Mouse (Mus musculus) kidney, postnatal 0 days (tissue): ENCODE measurements around the gene Pgap2. TPM values are rescaled to one million over a fixed set of nuclear protein-coding genes. Genes with fewer than 3 reads are reported as not detected.

Experiments
- ATAC-seq: fragments of 200-750 bp; cut with Nextera tagmentation; replicated peaks from 2 replicates; pipeline ENCODE4 v1.8.0; 2017; ENCODE audit warnings: low read depth, moderate number of reproducible peaks, moderate TSS enrichment, moderate library complexity; ENCODE audit not compliant: low FRiP score
- DNase-seq: peaks from one replicate; pipeline ENCODE4 v3.0.0-alpha.2; 2016; ENCODE audit warnings: low spot score
- H3K27ac ChIP-seq: fragments of 300-500 bp; sonication (generic); 2 replicates; pipeline ENCODE4 v1.5.1; 2014; ENCODE audit warnings: mild to moderate bottlenecking
- H3K27me3 ChIP-seq: fragments of 300-500 bp; sonication (generic); 2 replicates; pipeline ENCODE4 v1.6.1; 2014; ENCODE audit warnings: low read length, mixed read lengths; ENCODE audit not compliant: insufficient read depth
- H3K36me3 ChIP-seq: fragments of 300-500 bp; sonication (generic); 2 replicates; pipeline ENCODE4 v1.6.1; 2014; ENCODE audit warnings: low read length, mixed read lengths; ENCODE audit not compliant: insufficient read depth
- H3K4me1 ChIP-seq: fragments of 300-500 bp; sonication (generic); replicated peaks from 2 replicates; pipeline ENCODE4 v1.6.1; 2014; ENCODE audit warnings: antibody characterized with exemption, low read length, mixed read lengths; ENCODE audit not compliant: insufficient read depth
- H3K4me2 ChIP-seq: fragments of 300-500 bp; sonication (generic); 2 replicates; pipeline ENCODE4 v1.6.1; 2014; ENCODE audit warnings: mild to moderate bottlenecking, low read length, moderate library complexity, mixed read lengths
- H3K4me3 ChIP-seq: fragments of 300-500 bp; sonication (generic); replicated peaks from 2 replicates; pipeline ENCODE4 v1.5.1; 2014; ENCODE audit warnings: low read depth, low read length
- H3K9ac ChIP-seq: fragments of 300-500 bp; sonication (generic); 2 replicates; pipeline ENCODE4 v1.6.1; 2014; ENCODE audit warnings: low read depth, low read length
- H3K9me3 ChIP-seq: fragments of 300-500 bp; sonication (generic); replicated peaks from 2 replicates; pipeline ENCODE4 v1.6.1; 2016; ENCODE audit warnings: low read length, inconsistent platforms, mixed read lengths
- CTCF ChIP-seq: IDR thresholded peaks from 2 replicates; pipeline ENCODE4 v1.5.1; 2016; ENCODE audit warnings: antibody characterized with exemption, low read depth, mild to moderate bottlenecking, moderate library complexity
- WGBS: fragments of 180-500 bp; shearing (Covaris S2); extraction: QIAGEN DNeasy Blood & Tissue Kit; methylation state at CpG from one replicate; pipeline ENCODE4 v1.1.7; 2014; 5-methylcytosine and 5-hydroxymethylcytosine counted together
- polyA plus RNA-seq: library from polyadenylated mRNA; unstranded; fragments of >200 nt; fragmentation: Nextera tagmentation; extraction: Ambion mirVana; gene quantifications from 2 replicates; pipeline ENCODE4 v1.2.1, GENCODE M21; 2015

Pgap2 gene
- polyA plus RNA-seq, result 65.8 and 66.8 TPM in 2 replicates

- Histone ChIP-seq H3K4me1 (peaks cover 5% of the 10 kb centered on the region; the same call in 1 of the 2 replicates), H3K36me3 (no peaks in the 10 kb centered on the region), H3K4me3 (peak within 1 kb of the TSS; percentile 88), H3K27ac (peak within 1 kb of the TSS; percentile 92), H3K4me2 (peak within 1 kb of the TSS; percentile 68), H3K9ac (peak within 1 kb of the TSS; percentile 79), H3K9me3 (no peaks in the 10 kb centered on the region), H3K27me3 (no peaks in the 10 kb centered on the region)
- ATAC-seq (peak; percentile 99), DNase-seq (peak; percentile 99)
- TF ChIP-seq CTCF, result peak; percentile 7; the same call in 1 of the 2 replicates
- WGBS, result 1% methylated on average over 85 of the region's 87 CpGs
These were observed at the start of gene Pgap2, which contains the start of gene Nup98 for GRCm38 (mm10) chr7:102209756-102210721. Gene Pgap2, plus strand, starts transcription at chr7:102210208. Gene Nup98, minus strand, starts transcription at chr7:102210176.

GRCm38 (mm10) chr7:102170300-102170699 is 39.7 kb upstream of the Pgap2 start:
- ATAC-seq, result no peak
- peak; percentile 49 for TF ChIP-seq CTCF
- Histone ChIP-seq H3K9me3 (no peaks in the 10 kb centered on the region), H3K4me3 (no peak overlapping the region), H3K27me3 (no peaks in the 10 kb centered on the region), H3K4me1 (no peaks in the 10 kb centered on the region), H3K27ac (no peak overlapping the region), H3K36me3 (peaks cover 7% of the 10 kb centered on the region; the same call in 1 of the 2 replicates), H3K4me2 (no peak overlapping the region), H3K9ac (no peak overlapping the region)
- DNase-seq, result peak; percentile 21

- no peak for TF ChIP-seq CTCF
- no peaks in the 10 kb centered on the region for H3K4me1 ChIP-seq
- no peak overlapping the region for H3K4me3 ChIP-seq
- DNase-seq (no peak), ATAC-seq (no peak)
- H3K27ac ChIP-seq, result no peak overlapping the region
- no peak overlapping the region for H3K9ac ChIP-seq
- no peaks in the 10 kb centered on the region for H3K9me3 ChIP-seq
- H3K27me3 ChIP-seq, result no peaks in the 10 kb centered on the region
- no peak overlapping the region for H3K4me2 ChIP-seq
- whole genome bisulfite sequencing, result 83% methylated on average over 3 of the region's 3 CpGs
- peaks cover 45% of the 10 kb centered on the region for H3K36me3 ChIP-seq
These were observed 26.2 kb upstream of the Pgap2 start for GRCm38 (mm10) chr7:102183849-102184248.

DNA sequence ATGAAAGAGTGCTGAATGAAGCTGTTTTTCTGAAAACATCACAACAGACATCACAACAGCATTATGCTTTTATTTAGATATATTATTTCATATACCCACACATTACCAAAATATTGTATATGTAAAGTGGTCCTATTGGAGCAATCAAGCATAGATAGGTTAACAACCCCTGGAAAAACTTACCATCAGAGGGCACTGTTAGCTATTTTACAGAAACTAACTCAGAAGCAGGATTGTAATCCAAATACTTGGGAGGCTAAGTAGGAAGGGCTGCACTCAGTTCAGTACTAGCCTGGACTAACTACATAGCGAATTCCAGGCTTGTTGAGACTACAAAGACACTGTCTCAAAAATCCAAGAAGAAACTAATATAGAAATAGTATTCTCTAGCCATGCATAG is 17.7 kb upstream of the Pgap2 start:
- Histone ChIP-seq H3K27me3 (no peaks in the 10 kb centered on the region), H3K9ac (no peak overlapping the region), H3K4me2 (no peak overlapping the region), H3K4me3 (no peak overlapping the region), H3K36me3 (peaks cover 29% of the 10 kb centered on the region; the same call in 1 of the 2 replicates), H3K4me1 (no peaks in the 10 kb centered on the region), H3K27ac (no peak overlapping the region), H3K9me3 (no peaks in the 10 kb centered on the region)
- DNase-seq, result peak; percentile 25
- 92% methylated on average over 1 of the region's 1 CpGs for WGBS
- no peak for ATAC-seq
- peak; percentile 49; the same call in 1 of the 2 replicates for TF ChIP-seq CTCF

DNA sequence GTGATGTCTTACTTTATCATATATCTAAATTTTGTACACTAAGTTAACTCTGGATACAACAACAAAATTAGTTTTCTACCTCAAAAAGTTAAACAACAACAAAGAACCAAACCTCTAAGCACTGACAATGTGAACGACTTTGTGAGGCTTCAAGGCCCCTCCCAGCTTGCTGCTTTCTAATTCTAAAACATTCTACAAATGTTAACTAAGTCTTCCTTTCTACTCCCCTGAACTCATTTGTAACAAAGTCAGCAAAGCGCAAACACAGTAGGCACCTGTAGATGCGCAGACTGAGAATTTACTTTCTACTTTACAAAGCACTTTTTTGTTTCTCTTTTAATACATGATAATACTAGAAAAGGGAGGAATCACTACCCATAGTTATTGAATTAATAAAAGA is 9.4 kb upstream of the Pgap2 start:
- H3K9me3 ChIP-seq, result no peaks in the 10 kb centered on the region
- no peaks in the 10 kb centered on the region for H3K27me3 ChIP-seq
- H3K36me3 ChIP-seq, result no peaks in the 10 kb centered on the region
- no peak overlapping the region for H3K4me3 ChIP-seq
- H3K4me2 ChIP-seq, result no peak overlapping the region
- ATAC-seq (no peak), DNase-seq (no peak)
- 79% methylated on average over 3 of the region's 3 CpGs for WGBS
- no peak overlapping the region for H3K27ac ChIP-seq
- no peaks in the 10 kb centered on the region for H3K4me1 ChIP-seq
- TF ChIP-seq CTCF, result no peak
- H3K9ac ChIP-seq, result no peak overlapping the region

GRCm38 (mm10) chr7:102200996-102201785 is 8.8 kb upstream of the Pgap2 start:
- Histone ChIP-seq H3K9ac (no peak overlapping the region), H3K27ac (no peak overlapping the region), H3K9me3 (no peaks in the 10 kb centered on the region), H3K27me3 (no peaks in the 10 kb centered on the region), H3K4me2 (no peak overlapping the region), H3K36me3 (no peaks in the 10 kb centered on the region), H3K4me1 (no peaks in the 10 kb centered on the region), H3K4me3 (no peak overlapping the region)
- no peak for ATAC-seq
- no peak for DNase-seq
- TF ChIP-seq CTCF, result no peak
